Mouse (Mus musculus) cerebellum, adult 2 months (tissue): ENCODE data around the gene Pdap1. TPM values are rescaled to one million over a fixed set of nuclear protein-coding genes. Genes with fewer than 3 reads are reported as not detected.

Source experiments
- DNase-seq, 2 experiments: peaks; one replicate each; pipeline ENCODE4 v3.0.0; 2021
- H3K27ac ChIP-seq: fragments of 200-500 bp; 2 replicates; pipeline ENCODE4 v1.5.1; 2012; ENCODE audit warnings: low read length, control low read depth, inconsistent platforms; ENCODE audit not compliant: insufficient read depth
- H3K27me3 ChIP-seq: fragments of 200-500 bp; 2 replicates; pipeline ENCODE4 v1.6.1; 2012; ENCODE audit warnings: inconsistent platforms, mild to moderate bottlenecking, low read length, moderate library complexity; ENCODE audit not compliant: control insufficient read depth, insufficient read depth
- H3K4me1 ChIP-seq: fragments of 200-500 bp; 2 replicates; pipeline ENCODE4 v1.6.1; 2011; ENCODE audit warnings: low read length; ENCODE audit not compliant: control insufficient read depth, insufficient read depth
- H3K4me3 ChIP-seq: fragments of 200-500 bp; replicated peaks from 2 replicates; pipeline ENCODE3; 2011; ENCODE audit warnings: mild to moderate bottlenecking, low read depth, low read length, control low read depth; ENCODE audit not compliant: insufficient read depth
- CTCF ChIP-seq: fragments of 200-500 bp; IDR thresholded peaks from 2 replicates; pipeline ENCODE4 v1.5.1; 2011; ENCODE audit warnings: low read depth, mild to moderate bottlenecking, control low read depth, low read length, moderate library complexity, borderline replicate concordance; ENCODE audit not compliant: insufficient read depth
- POLR2A ChIP-seq: fragments of 200-500 bp; IDR thresholded peaks from 2 replicates; pipeline ENCODE4 v1.6.1; 2011; ENCODE audit warnings: low read length, control low read depth, borderline replicate concordance; ENCODE audit not compliant: insufficient read depth
- WGBS: fragments of 180-500 bp; shearing (Covaris S2); methylation state at CpG from one replicate; pipeline ENCODE4 v1.1.7; 2018; 5-methylcytosine and 5-hydroxymethylcytosine counted together
- polyA plus RNA-seq: library from polyadenylated mRNA; depleted of rRNA; stranded (reverse); fragments of >200 nt; gene quantifications from 2 replicates; pipeline ENCODE4 v1.2.3, GENCODE M21; 2012

The Pdap1 gene
- polyA plus RNA-seq, 1 experiment = 70.4 TPM

DNA sequence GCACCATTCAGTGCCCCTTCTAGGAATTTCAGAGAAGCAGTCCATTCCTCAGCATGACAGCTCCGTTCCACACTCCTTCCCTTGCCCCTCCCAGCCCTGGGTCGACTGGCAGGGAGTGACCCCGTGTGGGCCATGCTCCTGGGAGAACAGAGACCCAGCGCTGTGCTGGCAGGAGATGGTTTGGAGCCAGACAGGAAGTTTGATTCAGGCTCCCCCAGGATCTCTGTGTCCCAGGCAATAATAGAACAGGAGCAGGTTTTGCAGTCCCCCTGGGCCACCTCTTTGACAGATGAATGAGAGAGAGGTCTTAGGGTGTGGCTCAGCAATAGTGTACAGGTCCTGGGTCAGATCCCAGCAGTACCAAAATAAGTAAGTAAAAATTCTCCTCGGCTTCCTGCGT is 22.0 kb downstream of the Pdap1 start:
- no peaks in the 10 kb centered on the region for H3K27me3 ChIP-seq
- 53% methylated on average over 6 of the region's 6 CpGs for WGBS
- H3K4me3 ChIP-seq = no peak overlapping the region
- H3K27ac ChIP-seq = no peak overlapping the region
- no peak for DNase-seq
- H3K4me1 ChIP-seq = no peaks in the 10 kb centered on the region
- TF ChIP-seq CTCF (no peak), POLR2A (no peak)

- H3K4me3 ChIP-seq = no peak overlapping the region
- peak in 1 of 2 experiments; percentile 40 for DNase-seq
- TF ChIP-seq CTCF = no peak
- TF ChIP-seq POLR2A = no peak
- 0 out of 2 replicates have a peak overlapping the region, but pooled peaks have one; percentile 56 for H3K27ac ChIP-seq
- no peaks in the 10 kb centered on the region for H3K27me3 ChIP-seq
- 29% methylated on average over 10 of the region's 10 CpGs for WGBS
- no peaks in the 10 kb centered on the region for H3K4me1 ChIP-seq
Observed at GRCm38 (mm10) chr5:145116916-145117315, 23.1 kb downstream of the Pdap1 start.

GRCm38 (mm10) chr5:145116316-145116715 is 23.7 kb downstream of the Pdap1 start:
- 33% methylated on average over 4 of the region's 4 CpGs for WGBS
- no peak for DNase-seq
- Histone ChIP-seq H3K4me3 (no peak overlapping the region), H3K4me1 (no peaks in the 10 kb centered on the region), H3K27me3 (no peaks in the 10 kb centered on the region), H3K27ac (no peak overlapping the region)
- TF ChIP-seq CTCF = no peak
- TF ChIP-seq POLR2A = no peak

GRCm38 (mm10) chr5:145115736-145116135 is 24.3 kb downstream of the Pdap1 start:
- Histone ChIP-seq H3K4me3 (no peak overlapping the region), H3K4me1 (no peaks in the 10 kb centered on the region), H3K27me3 (no peaks in the 10 kb centered on the region), H3K27ac (no peak overlapping the region)
- TF ChIP-seq CTCF (no peak), POLR2A (no peak)
- DNase-seq = no peak
- WGBS = 95% methylated on average over 5 of the region's 5 CpGs

DNA sequence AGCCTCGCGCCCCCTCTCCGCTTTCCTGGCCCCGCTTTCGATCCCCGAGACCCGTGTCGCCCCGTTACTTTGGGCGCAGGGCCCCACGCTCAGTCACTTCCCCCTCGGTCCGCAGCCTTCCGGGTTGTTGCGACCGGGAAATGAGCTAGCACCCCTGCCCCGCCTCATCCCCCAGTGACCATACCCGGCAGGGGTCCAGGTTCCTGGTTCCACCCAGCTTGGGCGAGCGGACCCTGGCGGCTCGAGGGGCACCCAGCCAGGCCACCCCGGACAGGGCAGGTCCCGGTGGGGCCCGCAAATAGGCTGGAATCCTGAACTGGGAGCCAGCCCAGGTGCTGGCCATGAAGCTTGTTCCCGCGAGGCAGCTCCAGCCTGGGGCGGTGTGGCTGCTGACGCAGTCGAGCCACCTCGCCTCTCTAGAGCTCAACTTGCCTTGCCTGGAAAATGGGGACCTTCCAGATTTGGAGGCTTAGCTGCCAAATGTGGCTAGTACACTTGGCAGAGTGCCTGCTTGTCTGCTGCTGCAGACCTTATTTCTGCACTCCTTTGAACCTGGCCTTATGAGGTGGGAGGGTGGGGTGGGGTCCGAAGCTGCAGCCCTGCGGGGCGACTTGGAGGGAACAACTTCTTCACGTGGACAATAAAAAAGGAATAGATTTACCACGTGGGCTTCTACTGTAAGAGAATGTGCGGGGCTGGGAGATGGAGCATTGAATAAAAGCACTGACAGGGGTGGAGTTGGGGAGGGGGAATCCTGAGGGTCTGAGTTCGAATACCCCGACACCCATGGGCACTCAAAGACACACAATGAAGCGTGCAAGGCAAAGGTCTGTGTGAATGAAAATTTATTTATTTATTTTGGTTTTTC is 25.2 kb downstream of the Pdap1 start:
- H3K4me3 ChIP-seq = peak overlapping the region; percentile 24
- no peaks in the 10 kb centered on the region for H3K27me3 ChIP-seq
- H3K4me1 ChIP-seq = no peaks in the 10 kb centered on the region
- TF ChIP-seq CTCF = no peak
- no peak for TF ChIP-seq POLR2A
- H3K27ac ChIP-seq = no peak overlapping the region
- WGBS = 16% methylated on average over 35 of the region's 40 CpGs
- DNase-seq = peak in 1 of 2 experiments; percentile 30

DNA sequence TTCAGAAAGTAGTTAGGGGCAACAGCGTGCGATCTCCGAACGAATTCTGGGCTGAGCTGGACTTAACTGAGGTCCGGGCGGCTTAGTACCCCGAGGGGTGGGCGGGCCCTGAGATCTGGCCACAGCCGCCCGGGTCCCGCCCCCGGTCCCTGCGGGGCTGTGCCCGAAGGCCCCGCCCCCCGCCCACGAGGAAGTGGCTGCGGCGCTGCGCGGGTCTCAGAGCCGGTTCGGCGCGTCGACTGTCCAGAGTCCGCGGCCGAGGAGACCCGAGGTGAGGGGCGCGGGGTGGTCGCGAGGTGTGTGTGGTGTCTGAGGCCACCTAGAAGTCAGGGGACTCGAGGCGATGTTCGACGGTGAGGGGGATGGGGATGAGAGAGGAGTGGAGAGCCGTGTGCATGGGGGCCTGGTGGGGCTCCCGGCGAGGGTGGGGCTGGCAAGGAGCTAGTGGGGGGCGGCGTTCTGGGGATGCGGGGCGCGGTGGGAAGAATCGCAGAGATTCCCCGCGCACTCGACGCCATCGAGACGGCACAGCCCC is 25.9 kb downstream of the Pdap1 start, which contains the start of gene Arpc1b:
Gene Arpc1b (plus strand): TSS at position 145 of the 535 bp plus-strand sequence.
- 2% methylated on average over 53 of the region's 53 CpGs for WGBS
- no peak for TF ChIP-seq POLR2A
- TF ChIP-seq CTCF = no peak
- no peaks in the 10 kb centered on the region for H3K27me3 ChIP-seq

GRCm38 (mm10) chr5:145113416-145113815 is 26.6 kb downstream of the Pdap1 start:
- 50% methylated on average over 2 of the region's 2 CpGs for WGBS
- no peak overlapping the region for H3K4me3 ChIP-seq
- TF ChIP-seq CTCF (no peak), POLR2A (no peak)
- H3K4me1 ChIP-seq = no peaks in the 10 kb centered on the region
- H3K27ac ChIP-seq = no peak overlapping the region
- H3K27me3 ChIP-seq = no peaks in the 10 kb centered on the region
- no peak for DNase-seq

More for the DNA sequence above, 25.9 kb downstream of the Pdap1 start, which contains the start of gene Arpc1b:
- no peak for DNase-seq
- Histone ChIP-seq H3K4me1 (no peaks in the 10 kb centered on the region), H3K27ac (no peak within 1 kb of the TSS), H3K4me3 (peak within 1 kb of the TSS; percentile 24)
